Mouse (Mus musculus): ENCODE data around the gene Tbc1d7. TPM values are rescaled to one million over a fixed set of nuclear protein-coding genes. Genes with fewer than 3 reads are reported as not detected.

Tbc1d7 gene
- total and polyA plus RNA-seq, 2 experiments from 2014 or later = 30.8 to 85.9 TPM

- DNase-seq (ENCODE audit: low spot score) (no peak), ATAC-seq (ENCODE audit: low FRiP score) (no peak)
- Histone ChIP-seq H3K4me2 (ENCODE audit: low read depth, low read length, poor library complexity, severe bottlenecking) (no peak overlapping the region; the same call in 1 of the 2 replicates), H3K4me1 (ENCODE audit: insufficient read depth, low read length) (peaks cover 3% of the 10 kb centered on the region), H3K9me3 (ENCODE audit: low read length) (no peaks in the 10 kb centered on the region), H3K4me3 (ENCODE audit: low read depth, low read length) (no peak overlapping the region), H3K27ac (ENCODE audit: low read depth, low read length) (peak overlapping the region; percentile 62), H3K27me3 (ENCODE audit: insufficient read depth, low read length) (no peaks in the 10 kb centered on the region), H3K9ac (replicated peaks; ENCODE audit: low read length, poor library complexity, severe bottlenecking) (no peak overlapping the region), H3K36me3 (ENCODE audit: insufficient read depth, low read length) (no peaks in the 10 kb centered on the region)
- no peak for TF ChIP-seq CTCF (IDR thresholded peaks at IDR 0.05)
- WGBS = 76% methylated on average over 9 of the region's 9 CpGs
Measured at GRCm38 (mm10) chr13:43215994-43216706, 44.8 kb upstream of the Tbc1d7 start.

- ATAC-seq (ENCODE audit: low FRiP score) (peak; percentile 87), DNase-seq (ENCODE audit: low spot score) (peak; percentile 77)
- Histone ChIP-seq H3K4me3 (ENCODE audit: low read depth, low read length) (peak overlapping the region; percentile 18; the same call in 1 of the 2 replicates), H3K27ac (ENCODE audit: low read depth, low read length) (peak overlapping the region; percentile 62; the same call in 1 of the 2 replicates), H3K27me3 (ENCODE audit: insufficient read depth, low read length) (no peaks in the 10 kb centered on the region), H3K4me2 (ENCODE audit: low read depth, low read length, poor library complexity, severe bottlenecking) (peak overlapping the region; percentile 50), H3K9me3 (ENCODE audit: low read length) (no peaks in the 10 kb centered on the region), H3K4me1 (ENCODE audit: insufficient read depth, low read length) (peaks cover 3% of the 10 kb centered on the region), H3K9ac (replicated peaks; ENCODE audit: low read length, poor library complexity, severe bottlenecking) (no peak overlapping the region), H3K36me3 (ENCODE audit: insufficient read depth, low read length) (no peaks in the 10 kb centered on the region)
- TF ChIP-seq CTCF (IDR thresholded peaks at IDR 0.05) = no peak
- WGBS = 16% methylated on average over 19 of the region's 19 CpGs
Measured at GRCm38 (mm10) chr13:43215144-43215993, 44.1 kb upstream of the Tbc1d7 start.

- no peaks in the 10 kb centered on the region for H3K27me3 ChIP-seq (ENCODE audit: insufficient read depth, low read length)
Measured at GRCm38 (mm10) chr13:43212338-43212737, 41.0 kb upstream of the Tbc1d7 start.

GRCm38 (mm10) chr13:43210956-43211355 is 39.7 kb upstream of the Tbc1d7 start:
- ATAC-seq (ENCODE audit: low FRiP score) = no peak
- no peak for DNase-seq (ENCODE audit: low spot score)
- 86% methylated on average over 5 of the region's 5 CpGs for WGBS
- no peak overlapping the region for H3K4me2 ChIP-seq (ENCODE audit: low read depth, low read length, poor library complexity, severe bottlenecking)
- H3K36me3 ChIP-seq (ENCODE audit: insufficient read depth, low read length) = no peaks in the 10 kb centered on the region
- H3K27me3 ChIP-seq (ENCODE audit: insufficient read depth, low read length) = no peaks in the 10 kb centered on the region
- no peak overlapping the region for H3K4me3 ChIP-seq (ENCODE audit: low read depth, low read length)
- TF ChIP-seq CTCF (IDR thresholded peaks at IDR 0.05) = no peak
- no peak overlapping the region for H3K9ac ChIP-seq (replicated peaks; ENCODE audit: low read length, poor library complexity, severe bottlenecking)
- H3K4me1 ChIP-seq (ENCODE audit: insufficient read depth, low read length) = peaks cover under 1% of the 10 kb centered on the region; the same call in 1 of the 2 replicates
- no peaks in the 10 kb centered on the region for H3K9me3 ChIP-seq (ENCODE audit: low read length)
- H3K27ac ChIP-seq (ENCODE audit: low read depth, low read length) = no peak overlapping the region

More at GRCm38 (mm10) chr13:43212338-43212737, 41.0 kb upstream of the Tbc1d7 start:
- WGBS = 53% methylated on average over 7 of the region's 7 CpGs
- ATAC-seq (ENCODE audit: low FRiP score) (no peak), DNase-seq (ENCODE audit: low spot score) (no peak)
- Histone ChIP-seq H3K4me1 (ENCODE audit: insufficient read depth, low read length) (peaks cover 3% of the 10 kb centered on the region), H3K9ac (replicated peaks; ENCODE audit: low read length, poor library complexity, severe bottlenecking) (no peak overlapping the region), H3K4me2 (ENCODE audit: low read depth, low read length, poor library complexity, severe bottlenecking) (no peak overlapping the region), H3K27ac (ENCODE audit: low read depth, low read length) (no peak overlapping the region), H3K4me3 (ENCODE audit: low read depth, low read length) (no peak overlapping the region), H3K36me3 (ENCODE audit: insufficient read depth, low read length) (no peaks in the 10 kb centered on the region), H3K9me3 (ENCODE audit: low read length) (no peaks in the 10 kb centered on the region)
- no peak for TF ChIP-seq CTCF (IDR thresholded peaks at IDR 0.05)

- Histone ChIP-seq H3K9me3 (ENCODE audit: low read length) (no peaks in the 10 kb centered on the region), H3K4me1 (ENCODE audit: insufficient read depth, low read length) (no peaks in the 10 kb centered on the region; the same call in 1 of the 2 replicates), H3K36me3 (ENCODE audit: insufficient read depth, low read length) (no peaks in the 10 kb centered on the region), H3K27me3 (ENCODE audit: insufficient read depth, low read length) (no peaks in the 10 kb centered on the region), H3K4me2 (ENCODE audit: low read depth, low read length, poor library complexity, severe bottlenecking) (no peak overlapping the region), H3K27ac (ENCODE audit: low read depth, low read length) (no peak overlapping the region), H3K4me3 (ENCODE audit: low read depth, low read length) (no peak overlapping the region), H3K9ac (replicated peaks; ENCODE audit: low read length, poor library complexity, severe bottlenecking) (no peak overlapping the region)
- ATAC-seq (ENCODE audit: low FRiP score) = no peak
- 73% methylated on average over 5 of the region's 5 CpGs for WGBS
- DNase-seq (ENCODE audit: low spot score) = no peak
- no peak for TF ChIP-seq CTCF (IDR thresholded peaks at IDR 0.05)
Measured at GRCm38 (mm10) chr13:43209560-43209959, 38.3 kb upstream of the Tbc1d7 start.
